Mouse (Mus musculus) frontal cortex, postnatal 36 days (tissue): ENCODE data around the gene Anp32a.

ENCODE experiments used
- DNase-seq, 2 experiments: peaks; one replicate each; pipeline ENCODE4 v3.0.0; 2022; ENCODE audit warnings: low spot score in 2 of 2

Gene Anp32a

DNA sequence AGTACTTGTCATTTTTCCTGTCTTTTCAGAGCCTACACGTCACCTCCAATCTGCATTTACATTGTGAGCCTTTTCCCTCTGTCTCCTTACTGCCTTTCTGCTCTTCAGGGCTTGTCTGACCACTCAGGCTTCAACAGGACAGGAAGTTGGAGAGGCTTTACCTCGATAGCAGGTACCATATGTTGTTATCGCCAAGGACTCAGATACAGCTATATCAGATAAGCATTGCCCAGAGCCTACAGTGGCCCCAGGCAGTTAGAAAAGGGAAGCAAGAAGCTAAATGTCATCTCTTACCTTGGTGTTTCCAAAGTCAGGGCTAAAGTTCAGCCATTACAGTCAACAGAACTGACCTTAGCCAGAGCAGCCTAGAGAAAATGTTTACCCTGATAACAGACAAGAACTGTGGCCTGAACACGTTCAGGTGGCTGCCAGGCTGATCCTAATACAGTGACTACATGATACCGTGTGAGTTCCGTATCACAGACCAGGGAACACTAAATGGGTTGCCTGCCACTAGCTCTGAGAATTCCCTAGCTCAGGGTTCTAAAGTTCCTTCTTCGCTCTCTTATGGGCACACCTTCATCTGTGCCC lies 65.4 kb downstream of the Anp32a start:
- no peak for DNase-seq

GRCm38 (mm10) chr9:62407357-62408146 lies 66.5 kb downstream of the Anp32a start:
- DNase-seq, result no peak

- no peak for DNase-seq
Observed at GRCm38 (mm10) chr9:62418742-62419141, 77.6 kb downstream of the Anp32a start.

DNA sequence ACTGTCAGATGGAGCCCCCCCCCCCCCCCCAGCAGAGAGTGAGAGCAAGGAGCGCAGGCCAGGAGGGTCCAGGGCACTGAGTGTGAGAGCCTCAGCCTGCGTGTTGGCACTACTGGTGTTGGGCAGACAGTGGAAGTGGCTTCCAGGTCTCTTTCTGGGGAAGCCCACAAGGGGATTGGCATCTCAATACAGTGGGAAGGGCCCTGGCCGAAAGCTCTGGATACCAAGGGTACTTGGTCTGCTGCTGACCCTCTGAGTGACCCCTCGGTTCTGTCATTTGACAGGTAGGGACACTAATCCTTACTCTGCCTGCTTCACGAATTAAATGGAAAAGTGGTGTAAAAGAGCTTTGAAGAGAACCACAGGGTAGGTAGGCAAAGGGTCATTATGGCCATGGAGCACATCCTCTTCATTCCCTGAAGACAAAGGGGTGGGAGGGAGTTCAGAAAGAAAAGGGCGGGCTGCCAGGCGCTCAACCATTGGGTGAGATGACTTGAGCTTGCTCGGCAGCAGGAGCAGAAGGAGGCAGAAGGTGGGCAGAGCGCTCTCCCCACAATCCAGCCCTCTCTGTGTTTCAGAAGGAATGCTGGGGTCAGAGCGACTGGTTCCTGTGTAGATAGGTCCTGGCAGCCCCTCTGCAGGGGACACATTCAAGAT lies 79.3 kb downstream of the Anp32a start:
- no peak for DNase-seq

GRCm38 (mm10) chr9:62421027-62421426 lies 79.9 kb downstream of the Anp32a start:
- peak in 1 of 2 experiments; percentile 58 for DNase-seq

- DNase-seq, result no peak
Observed at GRCm38 (mm10) chr9:62421911-62422310, 80.8 kb downstream of the Anp32a start.

GRCm38 (mm10) chr9:62422926-62423325 lies 81.8 kb downstream of the Anp32a start:
- no peak for DNase-seq

GRCm38 (mm10) chr9:62423871-62424270 lies 82.8 kb downstream of the Anp32a start:
- no peak for DNase-seq

GRCm38 (mm10) chr9:62425265-62425664 lies 84.2 kb downstream of the Anp32a start:
- no peak for DNase-seq

- no peak for DNase-seq
Observed at GRCm38 (mm10) chr9:62426021-62426420, 84.9 kb downstream of the Anp32a start.

- DNase-seq, result no peak
Observed at GRCm38 (mm10) chr9:62426531-62426930, 85.4 kb downstream of the Anp32a start.

DNA sequence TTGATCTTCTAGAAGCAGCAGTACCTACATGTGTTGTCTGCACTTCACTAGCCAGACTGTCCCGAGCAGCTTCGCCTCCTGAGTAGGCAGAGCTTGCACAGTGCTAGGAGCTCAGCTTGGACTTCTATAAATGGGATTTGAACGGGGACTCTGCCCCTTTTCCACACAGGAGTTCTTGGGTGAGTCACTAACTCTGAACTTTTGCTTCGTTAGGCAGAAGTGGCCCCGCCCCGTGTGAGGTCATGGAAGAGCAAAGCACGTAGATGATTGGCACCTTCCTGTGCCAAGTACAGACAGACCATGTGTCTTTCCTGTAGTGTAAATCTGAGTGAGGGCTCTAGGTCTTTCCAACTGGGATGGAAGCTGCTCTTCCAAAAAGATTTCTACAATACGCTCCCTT lies 85.9 kb downstream of the Anp32a start:
- DNase-seq, result no peak
